Mouse (Mus musculus) retina, postnatal 7 days (tissue): ENCODE results near the gene Efna4.
A peak's percentile ranks its signal among the peaks of the same experiment; 100 is the strongest.

ENCODE experiments used
- DNase-seq: peaks from one replicate; pipeline ENCODE4 v3.0.0-alpha.2; 2012; ENCODE audit warnings: low read depth, low spot score

The Efna4 gene

DNA sequence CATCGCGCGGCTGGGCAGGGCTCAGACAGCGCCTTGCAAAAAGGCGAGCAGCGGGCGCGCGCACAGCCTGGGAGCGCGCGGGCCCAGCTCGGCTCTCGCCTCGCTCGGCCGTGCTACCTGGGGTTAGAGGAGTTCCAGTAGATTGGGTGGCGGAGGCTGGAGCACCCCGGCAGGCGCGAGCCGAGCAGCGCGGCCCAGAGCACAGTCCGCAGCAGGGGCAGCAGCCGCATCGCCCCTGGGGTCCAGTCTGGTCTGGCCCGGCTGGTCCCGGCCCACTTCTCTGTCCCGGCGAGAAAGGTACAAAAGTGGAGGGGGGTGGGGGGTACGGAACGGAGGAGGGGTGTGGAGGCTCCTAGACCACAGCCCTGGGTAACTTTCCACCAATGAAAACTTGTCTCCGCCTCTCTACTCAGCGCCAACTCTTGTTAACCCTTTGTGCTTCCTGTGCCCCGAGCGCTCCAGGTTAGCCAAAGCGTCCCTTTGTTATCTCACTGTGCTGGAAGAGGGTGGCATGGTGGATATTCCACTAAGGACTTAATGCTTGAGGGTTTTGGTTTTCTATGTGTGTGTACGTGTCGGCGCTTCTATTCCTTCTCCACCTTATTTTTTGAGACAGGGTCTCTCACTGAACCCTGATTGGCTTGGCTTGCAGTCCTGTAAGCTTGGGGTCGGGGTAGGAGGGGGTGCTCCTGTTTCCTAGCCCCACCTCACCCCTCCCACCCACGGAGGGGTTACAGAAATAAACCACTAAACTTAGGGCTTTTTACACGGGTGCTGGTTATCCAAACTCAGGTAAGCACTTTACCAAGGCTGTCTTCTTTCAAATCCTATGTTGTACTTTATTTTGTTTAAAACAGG, at the start of gene Efna4:
Efna4 (minus strand) TSS at position 308 of the 858 bp plus-strand sequence.
- no peak for DNase-seq

DNA sequence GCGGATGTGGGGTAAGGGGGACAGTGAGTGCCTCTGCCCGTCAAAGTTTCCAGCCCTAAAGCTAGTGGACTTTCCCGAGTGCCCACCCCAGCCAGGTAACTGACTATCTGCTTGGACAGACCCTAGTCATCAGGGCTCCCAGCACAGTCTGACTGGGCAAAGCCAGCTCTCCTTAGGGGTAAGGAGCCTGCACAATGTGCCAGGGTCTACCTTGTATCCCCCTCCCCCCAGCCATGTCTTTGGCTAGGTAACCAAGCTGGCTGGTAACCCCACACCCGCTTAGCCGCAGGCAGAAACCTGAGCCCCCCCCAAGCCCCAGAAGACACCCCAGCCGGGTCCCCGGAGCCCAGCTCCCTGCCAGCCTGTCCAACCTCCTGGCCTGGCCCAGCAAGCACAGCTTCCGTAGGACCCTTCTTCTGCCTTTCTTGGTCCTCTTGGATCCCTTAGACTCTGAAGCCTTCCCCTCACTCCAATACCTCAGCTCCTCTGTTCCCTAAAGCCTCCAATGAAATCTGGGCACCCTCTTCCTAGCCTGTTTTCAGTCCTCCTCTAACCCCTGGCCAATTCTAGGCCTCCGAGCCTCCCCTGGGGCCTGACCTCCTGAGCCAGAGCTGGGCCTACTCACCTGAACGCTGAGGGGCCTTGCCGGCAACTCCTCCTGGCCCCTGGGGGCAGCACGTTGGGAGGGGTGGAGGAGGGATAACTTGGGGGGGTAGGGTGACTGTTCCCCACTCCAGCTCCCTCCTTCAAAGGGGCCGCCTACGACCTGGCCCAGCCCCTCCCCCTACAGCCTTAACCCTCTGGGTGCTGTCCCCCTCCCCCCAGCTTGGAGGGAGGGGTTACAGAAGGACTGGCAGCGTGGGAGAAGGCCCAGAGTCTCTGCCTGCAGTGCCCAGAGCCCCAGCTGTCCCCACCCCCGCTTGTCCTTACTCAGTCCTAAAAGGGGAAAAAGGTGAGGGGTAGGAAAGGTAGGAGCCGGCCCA, 48.9 kb upstream of the Efna4 start:
- no peak for DNase-seq

DNA sequence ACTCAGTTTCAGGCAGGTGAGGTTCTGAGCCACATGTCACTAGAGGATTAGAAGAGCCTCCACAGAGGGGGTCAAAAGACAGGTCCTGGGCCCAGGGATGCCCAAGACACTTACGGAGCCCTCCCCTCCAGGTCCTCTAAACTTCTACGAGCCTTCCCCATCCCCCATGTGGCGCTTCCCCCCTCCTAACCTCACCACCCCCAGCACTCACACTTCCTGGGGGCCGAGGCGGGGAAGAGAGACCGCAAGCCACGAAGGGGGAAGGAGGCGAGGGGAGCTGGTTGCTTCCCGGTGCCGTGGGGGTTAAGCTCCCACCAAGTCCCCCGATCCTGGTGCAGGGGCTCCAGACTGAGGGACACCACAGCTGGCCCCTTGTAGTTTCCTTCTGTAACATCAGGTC, 47.6 kb upstream of the Efna4 start:
- no peak for DNase-seq

DNA sequence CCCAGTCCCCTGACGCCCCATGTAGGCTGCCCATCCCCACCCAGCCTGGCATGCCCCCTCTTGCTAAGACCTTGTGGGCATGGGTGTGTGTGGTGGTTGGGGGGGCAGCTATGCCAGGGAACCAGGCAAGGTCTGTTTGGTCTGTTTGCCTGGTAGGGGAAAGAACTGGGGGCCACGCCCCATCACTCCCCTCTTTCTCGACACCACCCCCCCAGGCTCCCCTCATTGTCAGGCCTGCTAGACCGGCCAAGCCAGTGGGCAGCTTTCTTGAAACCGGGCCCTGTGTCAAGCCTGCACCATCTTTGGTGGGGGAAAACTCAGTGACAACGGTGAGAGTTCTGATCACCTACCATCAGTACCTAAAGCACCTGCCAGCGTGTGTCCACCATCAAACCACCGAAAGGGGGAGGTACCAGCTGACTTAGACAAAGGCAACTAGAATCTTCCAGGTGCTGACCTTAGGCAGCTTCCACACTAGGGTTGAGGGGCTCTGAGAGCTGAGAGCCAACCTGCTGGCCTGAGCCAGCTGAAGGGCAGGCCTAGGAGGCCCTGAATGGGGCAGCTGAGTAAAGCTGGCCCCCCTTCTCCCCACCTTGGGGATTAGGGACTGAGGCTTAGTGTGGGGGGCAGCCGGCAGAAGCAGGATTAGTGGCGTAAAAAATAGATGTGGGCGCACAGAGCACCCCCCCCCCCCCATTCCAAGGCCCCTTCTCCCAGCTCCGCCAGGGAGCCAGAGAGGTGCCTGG, 46.7 kb upstream of the Efna4 start:
- DNase-seq: peak; percentile 66

DNA sequence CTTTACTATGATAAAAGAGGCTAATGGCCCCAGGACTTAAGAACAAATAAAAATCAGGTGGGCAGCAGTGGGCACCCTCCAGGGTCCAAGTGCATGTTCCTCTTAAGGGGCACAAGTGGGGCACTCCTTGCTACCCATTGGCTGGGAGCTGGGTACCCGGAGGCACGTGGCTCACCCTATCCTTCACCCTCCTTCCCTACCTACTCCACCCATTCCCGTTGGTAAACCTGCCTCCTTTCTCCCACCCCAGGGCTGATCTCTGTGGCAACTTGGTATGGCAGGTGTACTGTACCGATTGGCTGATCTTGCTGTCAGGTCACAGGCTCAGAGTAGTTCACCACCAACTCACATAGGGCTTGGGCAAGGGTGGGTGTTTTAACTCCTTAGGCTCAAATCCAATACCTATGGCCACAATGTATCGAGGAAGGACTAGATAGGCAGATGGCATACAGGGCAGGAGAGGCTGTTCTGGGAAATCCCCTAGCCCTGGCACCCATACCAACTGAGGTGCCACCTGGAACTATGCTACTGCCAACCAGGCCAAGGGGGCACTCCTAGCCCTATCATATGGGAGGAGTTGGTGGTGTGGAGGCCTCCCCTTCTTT, 45.9 kb upstream of the Efna4 start:
- DNase-seq: no peak

DNA sequence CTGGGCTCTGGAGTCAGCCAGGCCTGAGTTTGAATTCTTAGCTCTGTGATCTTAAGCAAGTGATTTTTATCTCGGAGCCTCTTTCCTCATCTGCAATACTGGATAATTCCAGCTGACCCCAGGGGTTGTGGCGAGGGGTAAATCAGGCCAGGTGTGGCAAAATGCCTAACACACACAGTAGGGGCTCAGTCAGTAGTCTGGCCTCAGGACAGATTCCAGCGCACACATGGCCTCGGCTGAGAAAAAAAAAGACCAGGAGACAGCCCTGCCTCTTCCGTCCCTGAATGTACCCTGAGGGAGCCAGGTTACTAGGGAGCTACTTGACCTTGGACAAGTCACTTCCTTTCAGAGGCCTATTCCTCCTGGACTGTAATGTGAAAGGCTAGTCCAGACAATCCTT, 45.1 kb upstream of the Efna4 start:
- DNase-seq: no peak

DNA sequence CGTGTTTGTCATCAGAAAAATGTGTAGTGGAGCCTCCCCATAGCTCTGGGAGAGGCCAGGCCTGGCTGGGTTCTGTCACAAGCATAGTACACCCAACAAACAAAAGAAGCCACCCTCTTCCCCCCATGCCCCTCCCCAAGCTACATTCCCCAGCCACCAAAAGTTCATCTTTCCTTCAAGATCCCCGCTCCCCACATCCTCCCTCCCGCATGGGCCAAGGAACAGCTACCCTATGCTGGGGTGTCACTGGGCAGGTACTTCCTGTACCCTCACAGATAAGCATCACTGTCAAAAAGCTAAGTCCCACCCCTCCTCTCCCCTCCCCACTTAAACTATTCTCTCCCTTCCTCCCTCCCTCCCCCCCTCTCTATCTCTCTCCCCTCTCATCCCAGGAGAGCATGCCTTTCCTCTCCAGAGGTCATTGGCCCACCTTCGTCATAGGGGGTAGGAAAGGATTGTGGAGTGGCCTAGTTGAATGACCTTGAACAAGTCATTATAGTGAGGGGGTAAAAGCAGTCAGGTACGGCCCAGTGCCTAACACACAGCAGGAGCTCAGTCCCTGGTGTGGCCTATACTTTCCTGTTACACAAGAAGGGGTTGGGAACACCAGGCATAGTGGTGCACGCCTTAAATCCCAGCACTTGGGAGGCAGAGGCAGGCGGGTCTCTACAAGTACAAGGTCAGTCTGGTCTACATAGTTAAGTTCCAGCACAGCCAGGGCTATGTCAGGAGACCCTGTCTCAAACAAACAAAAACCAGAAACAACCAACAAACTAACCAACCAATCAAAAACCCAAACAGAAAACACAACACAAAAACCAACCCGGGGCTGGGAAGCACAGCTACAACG, 44.4 kb upstream of the Efna4 start:
- DNase-seq: no peak

DNA sequence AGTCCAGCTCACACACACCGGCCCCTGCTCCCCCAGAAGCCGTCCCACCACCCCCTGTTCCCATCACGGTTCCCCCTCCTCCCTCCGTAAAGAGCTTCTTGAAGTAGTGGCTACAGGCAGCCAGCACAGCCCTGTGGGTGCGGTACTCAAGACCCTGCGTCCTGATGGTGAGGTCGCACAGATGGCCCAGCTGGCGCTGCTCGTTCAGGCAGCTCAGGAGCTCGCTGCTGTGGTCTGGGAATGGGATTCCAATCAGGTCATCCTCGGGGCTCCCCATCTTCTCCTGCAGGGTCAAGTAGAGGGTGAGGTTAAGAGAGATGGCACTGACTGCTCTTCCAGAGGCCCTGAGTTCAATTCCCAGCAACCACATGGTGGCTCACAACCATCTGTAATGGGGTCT, 43.4 kb upstream of the Efna4 start:
- DNase-seq: no peak

DNA sequence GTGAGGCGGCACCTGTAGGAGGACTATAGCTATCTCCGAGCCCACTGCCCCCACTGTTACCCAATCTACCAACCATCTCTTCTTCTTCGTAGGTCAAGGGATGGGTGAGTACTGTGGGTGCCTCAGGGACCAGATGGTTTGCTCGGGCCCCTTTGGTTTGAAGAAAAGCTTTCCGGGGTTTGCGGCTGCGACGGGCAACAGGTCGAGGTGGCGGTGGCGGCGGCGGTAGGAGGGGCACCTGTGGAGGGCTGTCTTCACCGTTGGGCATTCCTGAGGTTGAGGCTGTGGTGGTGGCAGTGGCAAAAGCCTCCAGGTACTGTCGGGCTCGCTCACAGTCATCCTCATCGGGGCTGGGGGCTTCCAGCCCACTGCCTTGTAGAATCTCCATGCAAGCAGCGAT, 42.9 kb upstream of the Efna4 start:
- DNase-seq: no peak

DNA sequence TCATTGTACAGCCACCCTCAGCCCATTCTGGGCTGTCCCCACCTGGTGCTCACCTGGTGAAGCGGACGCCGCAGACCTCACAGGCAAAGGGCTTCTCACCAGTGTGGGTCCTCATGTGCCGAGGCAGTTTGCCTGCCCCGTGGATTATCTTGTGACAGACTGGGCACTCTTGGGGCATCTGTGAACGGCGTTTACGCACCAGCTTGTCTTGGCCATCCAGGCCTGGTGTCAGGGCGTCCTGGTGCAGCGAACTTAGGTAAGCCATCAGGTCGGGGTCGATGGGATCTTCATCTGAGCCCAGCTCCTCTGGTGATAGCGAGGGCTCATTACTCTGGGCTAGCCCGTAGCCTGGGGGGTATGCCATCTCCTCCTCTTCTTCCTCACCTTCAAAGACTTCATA, 42.5 kb upstream of the Efna4 start:
- no peak for DNase-seq

DNA sequence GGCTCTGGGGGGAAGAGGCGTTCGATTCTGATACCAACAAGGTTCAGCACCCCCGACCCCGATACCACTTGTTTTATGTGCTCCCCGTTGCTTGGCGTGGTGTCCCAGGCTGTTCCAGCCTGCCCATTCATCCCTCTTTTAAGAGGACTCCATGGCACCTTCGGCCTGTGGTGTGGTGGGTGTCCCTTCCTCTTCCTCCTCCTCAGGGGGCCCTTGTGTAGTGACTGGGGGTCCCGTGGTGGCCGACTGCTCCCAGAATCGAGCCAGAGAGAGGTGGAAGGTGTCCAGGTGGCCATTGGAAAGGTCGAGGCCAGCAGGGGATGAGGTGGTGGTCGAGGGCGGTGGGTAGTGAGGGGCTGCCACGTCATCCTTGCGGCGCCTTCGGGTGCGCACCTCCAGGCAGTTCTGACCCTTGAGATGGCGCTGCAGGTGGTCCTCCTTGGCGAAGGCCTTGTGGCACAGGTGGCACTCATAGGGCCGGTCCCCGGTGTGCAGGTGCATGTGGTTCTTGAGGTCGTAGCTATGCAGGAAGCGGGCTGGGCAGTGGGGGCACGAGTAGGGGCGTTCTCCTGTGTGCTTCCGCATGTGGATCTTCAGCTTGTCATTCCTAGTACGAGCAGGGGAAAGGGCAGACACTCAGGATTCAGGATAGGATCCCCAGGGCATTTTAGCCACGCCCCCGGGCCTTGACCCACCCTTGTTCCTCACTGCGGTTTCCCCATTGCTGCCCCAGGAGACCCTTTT, 41.7 kb upstream of the Efna4 start:
- no peak for DNase-seq

DNA sequence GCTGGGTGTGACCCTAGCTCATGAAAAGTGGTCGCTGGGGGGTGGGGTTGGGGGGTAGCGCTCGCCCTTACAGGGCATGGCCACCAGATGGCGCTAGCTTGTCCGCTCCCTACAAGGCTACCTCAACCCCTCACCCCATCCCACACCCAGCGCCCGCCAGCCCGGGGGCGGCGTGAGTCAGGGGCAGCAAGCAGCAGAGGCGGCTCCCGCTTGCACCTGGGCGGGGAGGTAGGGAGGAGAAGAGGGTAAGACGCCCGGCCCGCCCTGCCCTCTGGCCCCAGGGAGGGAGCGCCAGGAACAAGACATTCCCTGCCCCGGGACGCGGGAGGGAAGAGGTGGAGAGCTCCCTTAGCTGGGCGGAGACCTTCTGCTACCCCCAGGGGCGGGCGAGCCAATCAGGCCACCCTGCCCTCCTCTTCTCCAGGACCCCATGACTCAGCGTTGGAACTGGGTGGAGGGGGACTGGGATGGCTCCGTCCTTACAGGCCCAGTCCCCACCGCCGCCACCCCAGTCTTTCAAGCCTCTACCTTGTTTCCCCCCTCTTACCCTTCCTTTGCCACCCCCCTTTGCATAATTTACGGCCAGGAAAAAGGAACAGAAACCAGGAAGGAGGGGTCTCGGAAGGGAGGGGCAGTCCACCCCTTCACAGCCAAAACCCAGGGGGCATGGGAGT, 40.7 kb upstream of the Efna4 start:
- DNase-seq: peak; percentile 71

DNA sequence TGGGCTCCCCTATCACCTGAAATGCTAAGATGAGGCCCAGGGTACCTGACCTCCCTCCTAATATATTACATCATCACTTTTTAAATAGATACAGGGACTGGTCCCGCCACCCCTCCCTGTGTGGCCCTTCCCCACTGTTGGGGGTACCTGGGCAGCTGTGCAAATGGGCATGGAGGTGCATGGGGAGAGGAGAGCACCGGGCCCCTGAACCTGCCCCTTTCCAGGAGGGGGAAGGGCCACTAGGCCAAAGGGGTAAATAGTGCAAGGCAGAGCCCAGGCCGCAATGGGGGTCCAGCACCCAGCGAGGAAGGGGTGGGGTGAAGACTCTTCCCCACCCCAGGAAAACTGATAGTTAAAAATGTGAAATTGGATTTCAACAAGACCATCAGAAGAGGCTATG, 40.0 kb upstream of the Efna4 start:
- DNase-seq: no peak

DNA sequence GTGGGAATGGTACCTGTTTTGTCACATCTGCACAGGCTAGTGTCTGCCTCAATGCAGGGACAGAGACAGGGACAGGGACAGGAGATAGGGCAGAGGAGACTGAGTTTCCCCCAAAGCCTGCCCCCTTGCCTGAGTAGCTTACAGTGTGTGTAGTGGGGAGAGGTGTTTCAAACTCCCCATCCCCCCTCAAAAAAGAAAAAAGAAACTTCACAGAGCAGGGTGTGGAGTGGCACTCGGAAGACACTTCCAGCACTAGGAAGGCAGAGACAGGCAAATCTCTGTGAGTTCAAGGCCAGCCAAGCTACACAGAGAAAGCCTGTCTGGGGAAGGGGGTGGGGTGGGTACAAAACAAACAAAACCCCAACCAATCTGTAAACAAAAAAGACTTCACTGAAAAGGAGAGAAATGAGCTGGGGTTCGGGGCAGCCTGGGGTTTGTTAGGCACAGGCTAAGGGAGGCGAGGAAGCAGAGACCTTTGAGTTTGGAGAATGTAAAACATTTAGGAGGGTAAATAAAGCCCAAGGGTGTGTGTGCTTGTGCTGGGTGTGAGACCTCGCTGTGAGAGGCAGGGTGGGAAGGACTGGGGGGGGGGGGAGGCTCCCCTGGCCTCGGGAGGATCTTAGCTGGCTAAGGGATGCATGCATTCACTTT, 35.9 kb upstream of the Efna4 start:
- no peak for DNase-seq

DNA sequence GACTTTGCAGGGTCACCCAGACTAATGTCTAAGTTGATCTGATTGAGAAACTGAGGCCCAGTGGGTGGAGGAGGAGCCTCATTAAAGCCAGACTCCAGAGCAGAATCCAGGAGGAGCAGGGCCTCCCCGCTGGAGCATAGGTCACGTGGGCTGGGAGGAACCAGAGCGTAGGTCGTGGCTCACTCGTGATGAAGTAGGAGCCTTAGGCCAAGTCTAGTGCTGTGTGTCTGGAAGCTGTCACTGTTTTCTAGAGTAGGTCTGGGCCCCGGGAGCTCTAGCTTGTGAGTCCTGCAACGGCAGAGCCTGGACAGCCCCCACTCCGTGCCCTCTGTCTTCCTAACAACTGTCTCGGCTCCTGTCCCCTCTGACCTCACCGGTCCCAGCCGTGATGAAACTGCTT, 29.5 kb upstream of the Efna4 start:
- DNase-seq: no peak

DNA sequence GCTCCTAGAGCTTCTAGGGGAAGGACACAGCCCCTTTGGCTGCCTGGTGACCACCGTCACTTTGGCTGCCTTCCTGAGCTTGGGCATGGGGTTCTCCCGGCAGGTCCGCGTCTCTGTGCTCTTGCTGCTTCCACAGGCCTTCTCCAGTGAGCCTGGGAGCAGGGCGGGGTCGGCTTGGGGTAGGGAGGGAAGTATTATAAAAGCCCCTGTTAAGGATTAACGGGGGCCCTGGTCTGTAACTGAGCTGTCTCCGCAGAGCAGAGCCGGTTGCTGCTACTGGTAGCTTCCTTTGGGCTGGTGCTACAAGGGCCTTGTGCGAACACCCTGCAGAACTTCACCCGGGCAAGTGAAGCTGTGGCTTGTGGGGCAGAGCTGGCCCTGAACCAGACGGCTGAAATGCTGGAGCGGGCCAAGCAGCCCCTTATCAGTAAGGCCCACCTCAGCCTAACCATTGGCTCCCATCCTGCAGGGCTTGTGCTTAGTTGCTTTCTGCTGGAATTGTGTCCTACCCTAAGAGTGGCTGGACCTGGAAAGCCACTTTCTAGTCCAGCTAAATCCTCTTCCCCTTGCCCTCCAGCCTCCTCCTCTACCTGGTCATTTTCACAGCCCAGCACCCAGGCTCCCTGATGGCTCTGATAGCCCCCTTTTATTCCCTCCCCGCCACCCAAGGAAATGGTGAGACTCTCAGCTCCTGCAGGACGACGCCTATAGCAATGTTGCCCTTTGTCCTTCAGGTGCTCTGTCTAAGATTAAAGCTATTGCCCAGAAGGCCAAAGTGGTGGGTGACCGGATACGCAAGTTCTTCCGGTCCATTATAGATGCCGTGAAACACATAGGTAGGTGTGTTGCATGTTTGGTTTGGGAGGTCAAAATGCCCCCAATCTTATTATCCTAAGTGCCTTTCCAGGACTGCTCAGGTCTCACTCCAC, 27.9 kb upstream of the Efna4 start:
- no peak for DNase-seq

DNA sequence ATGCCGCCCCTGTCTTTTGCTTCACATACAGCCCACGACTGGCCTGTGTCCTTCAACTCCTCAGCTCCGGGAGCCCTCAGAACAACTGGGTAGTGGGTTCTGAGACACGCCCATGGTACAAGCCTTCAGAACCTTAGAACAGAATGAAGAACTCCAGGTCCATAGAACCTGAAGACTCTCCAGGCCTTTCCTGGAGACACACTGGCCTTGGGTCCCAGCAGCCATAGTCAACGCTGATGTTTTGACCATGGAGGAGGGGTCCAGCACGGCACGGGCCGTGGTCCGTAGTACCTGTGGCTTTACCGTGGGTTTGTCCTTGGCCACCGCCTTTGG, 27.3 kb upstream of the Efna4 start, which contains the start of gene Dcst1:
Dcst1 (minus strand) TSS at position 101 of the 333 bp plus-strand sequence.
- DNase-seq: no peak

DNA sequence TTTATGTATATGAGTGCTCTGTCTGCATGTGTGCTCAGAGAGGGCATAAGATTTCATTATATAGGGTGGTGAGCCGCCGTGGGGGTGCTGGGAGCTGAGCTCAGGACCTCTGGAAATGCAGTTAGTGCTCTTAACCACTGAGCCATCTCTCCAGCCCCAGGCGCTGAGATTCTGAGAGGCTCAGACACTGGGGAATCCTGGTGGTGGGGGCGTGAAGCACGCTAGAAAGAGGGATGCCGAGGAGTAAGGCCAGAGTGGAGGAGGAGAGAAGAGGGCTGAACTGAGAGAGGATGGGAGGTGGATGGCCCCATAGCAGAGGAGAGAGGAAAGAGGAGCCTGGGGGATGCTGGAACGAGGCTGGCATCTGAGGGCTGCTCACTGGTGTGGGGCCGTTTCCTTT, 26.8 kb upstream of the Efna4 start:
- DNase-seq: no peak
